Mouse (Mus musculus): Measurements from ENCODE around the gene Agtpbp1.

DNA sequence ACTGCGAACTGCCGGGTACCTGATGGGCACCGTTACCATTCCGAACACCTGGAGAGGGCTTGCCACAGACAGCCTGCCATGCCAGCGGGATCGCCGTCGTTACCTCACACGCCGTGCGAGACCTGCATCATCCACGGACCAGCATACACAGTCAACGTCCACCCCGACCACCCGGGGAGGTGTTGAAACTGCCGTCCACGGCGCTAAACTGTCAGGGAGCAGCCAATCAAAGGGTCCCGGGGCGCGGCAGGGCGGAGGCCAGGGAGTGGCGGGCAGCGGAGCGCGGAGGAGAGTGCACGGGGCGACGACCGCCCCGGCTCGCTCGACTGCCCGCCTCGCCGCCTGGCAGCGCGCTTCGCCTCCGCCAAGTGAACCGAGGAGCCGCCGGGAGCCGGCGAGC, 28.4 kb downstream of the Agtpbp1 start:
- TF ChIP-seq GATA1 (IDR thresholded peaks at IDR 0.05; ENCODE audit: borderline replicate concordance, low read length) (no peak), FLI1 (IDR thresholded peaks at IDR 0.05; ENCODE audit: low read length) (no peak)
